Mouse (Mus musculus): Measurements from ENCODE around the gene Acoxl.

GRCm38 (mm10) chr2:127923077-127923680 lies 84.5 kb downstream of the Acoxl start:
- TF ChIP-seq POLR2A (IDR thresholded peaks at IDR 0.05; ENCODE audit: extremely low read depth, insufficient read depth, low read length) (no peak), CTCF (IDR thresholded peaks at IDR 0.05; ENCODE audit: extremely low read depth, insufficient read depth, low read length) (no peak)

Measured in cortical plate, adult 2 months (tissue).